Mouse (Mus musculus): ENCODE results near the gene Bcap29. TPM values are rescaled to one million over a fixed set of nuclear protein-coding genes. Genes with fewer than 3 reads are reported as not detected.

Gene Bcap29
- polyA plus RNA-seq, 1 experiment, result 9.3 TPM

- no peak overlapping the region for H3K4me3 ChIP-seq
- H3ac ChIP-seq (ENCODE audit: control insufficient read depth, insufficient read length), result no peak overlapping the region
- H3K79me2 ChIP-seq (ENCODE audit: control insufficient read depth, insufficient read depth), result no peaks in the 10 kb centered on the region
- H3K4me2 ChIP-seq (ENCODE audit: low read depth), result no peak overlapping the region
- TF ChIP-seq TCF12 (IDR thresholded peaks at IDR 0.05; ENCODE audit: insufficient read depth, poor library complexity, severe bottlenecking), result no peak
- no peak for TF ChIP-seq E2F4 (IDR thresholded peaks at IDR 0.05; ENCODE audit: insufficient read depth)
- no peak for TF ChIP-seq TCF3 (IDR thresholded peaks at IDR 0.05; ENCODE audit: insufficient read length, low read depth)
- no peak for TF ChIP-seq MYOD1 (IDR thresholded peaks at IDR 0.05; ENCODE audit: control insufficient read depth in 1 of 3, insufficient read length in 2 of 3, low read depth in 2 of 3)
- no peak for TF ChIP-seq REST (IDR thresholded peaks at IDR 0.05; ENCODE audit: insufficient read depth, insufficient read length)
- no peak for TF ChIP-seq POLR2A (IDR thresholded peaks at IDR 0.05; ENCODE audit: insufficient read length, low read depth)
- no peak for TF ChIP-seq POLR2AphosphoS2 (IDR thresholded peaks at IDR 0.05; ENCODE audit: insufficient read length, low read depth)
- TF ChIP-seq MYOG (IDR thresholded peaks at IDR 0.05; ENCODE audit: control insufficient read depth in 1 of 3, insufficient read depth in 1 of 3, insufficient read length in 2 of 3, low read depth in 2 of 3), result no peak
- no peak for TF ChIP-seq USF1 (IDR thresholded peaks at IDR 0.05; ENCODE audit: low read depth)
- TF ChIP-seq MAX (IDR thresholded peaks at IDR 0.05; ENCODE audit: low read depth), result no peak
- no peak for TF ChIP-seq SRF (IDR thresholded peaks at IDR 0.05; ENCODE audit: control insufficient read depth, insufficient read length, low read depth)
- no peak for TF ChIP-seq CEBPB (IDR thresholded peaks at IDR 0.05; ENCODE audit: insufficient read depth, poor library complexity, severe bottlenecking)
- no peaks in the 10 kb centered on the region for H3K27me3 ChIP-seq (ENCODE audit: control insufficient read depth, insufficient read depth, insufficient read length)
- no peaks in the 10 kb centered on the region for H3K36me3 ChIP-seq (ENCODE audit: control insufficient read depth, insufficient read depth)
Measured at GRCm38 (mm10) chr12:31583726-31584125, 50.7 kb downstream of the Bcap29 start.

- H3K4me3 ChIP-seq, result no peak overlapping the region
- no peaks in the 10 kb centered on the region for H3K27me3 ChIP-seq (ENCODE audit: control insufficient read depth, insufficient read depth, insufficient read length)
- H3ac ChIP-seq (ENCODE audit: control insufficient read depth, insufficient read length), result no peak overlapping the region
- no peaks in the 10 kb centered on the region for H3K36me3 ChIP-seq (ENCODE audit: control insufficient read depth, insufficient read depth)
- no peak overlapping the region for H3K4me2 ChIP-seq (ENCODE audit: low read depth)
- TF ChIP-seq MAX (IDR thresholded peaks at IDR 0.05; ENCODE audit: low read depth), result no peak
- TF ChIP-seq POLR2AphosphoS2 (IDR thresholded peaks at IDR 0.05; ENCODE audit: insufficient read length, low read depth), result no peak
- no peak for TF ChIP-seq CEBPB (IDR thresholded peaks at IDR 0.05; ENCODE audit: insufficient read depth, poor library complexity, severe bottlenecking)
- TF ChIP-seq TCF12 (IDR thresholded peaks at IDR 0.05; ENCODE audit: insufficient read depth, poor library complexity, severe bottlenecking), result no peak
- TF ChIP-seq SRF (IDR thresholded peaks at IDR 0.05; ENCODE audit: control insufficient read depth, insufficient read length, low read depth), result no peak
- TF ChIP-seq REST (IDR thresholded peaks at IDR 0.05; ENCODE audit: insufficient read depth, insufficient read length), result no peak
- no peaks in the 10 kb centered on the region for H3K79me2 ChIP-seq (ENCODE audit: control insufficient read depth, insufficient read depth)
Measured at GRCm38 (mm10) chr12:31582081-31582480, 52.4 kb downstream of the Bcap29 start.

GRCm38 (mm10) chr12:31581319-31581810, 53.1 kb downstream of the Bcap29 start:
- H3K36me3 ChIP-seq (ENCODE audit: control insufficient read depth, insufficient read depth), result no peaks in the 10 kb centered on the region
- no peak overlapping the region for H3K4me2 ChIP-seq (ENCODE audit: low read depth)
- H3K27me3 ChIP-seq (ENCODE audit: control insufficient read depth, insufficient read depth, insufficient read length), result no peaks in the 10 kb centered on the region
- no peaks in the 10 kb centered on the region for H3K79me2 ChIP-seq (ENCODE audit: control insufficient read depth, insufficient read depth)
- no peak overlapping the region for H3K4me3 ChIP-seq
- TF ChIP-seq POLR2A (IDR thresholded peaks at IDR 0.05; ENCODE audit: insufficient read length, low read depth), result no peak
- no peak for TF ChIP-seq CEBPB (IDR thresholded peaks at IDR 0.05; ENCODE audit: insufficient read depth, poor library complexity, severe bottlenecking)
- no peak for TF ChIP-seq MAX (IDR thresholded peaks at IDR 0.05; ENCODE audit: low read depth)
- no peak for TF ChIP-seq POLR2AphosphoS2 (IDR thresholded peaks at IDR 0.05; ENCODE audit: insufficient read length, low read depth)
- no peak for TF ChIP-seq MYOG (IDR thresholded peaks at IDR 0.05; ENCODE audit: control insufficient read depth in 1 of 3, insufficient read depth in 1 of 3, insufficient read length in 2 of 3, low read depth in 2 of 3)
- TF ChIP-seq E2F4 (IDR thresholded peaks at IDR 0.05; ENCODE audit: insufficient read depth), result no peak
- no peak for TF ChIP-seq USF1 (IDR thresholded peaks at IDR 0.05; ENCODE audit: low read depth)
- no peak overlapping the region for H3ac ChIP-seq (ENCODE audit: control insufficient read depth, insufficient read length)

- no peaks in the 10 kb centered on the region for H3K27me3 ChIP-seq (ENCODE audit: control insufficient read depth, insufficient read depth, insufficient read length)
- no peaks in the 10 kb centered on the region for H3K79me2 ChIP-seq (ENCODE audit: control insufficient read depth, insufficient read depth)
- H3K4me2 ChIP-seq (ENCODE audit: low read depth), result no peak overlapping the region
- no peak overlapping the region for H3ac ChIP-seq (ENCODE audit: control insufficient read depth, insufficient read length)
- no peak overlapping the region for H3K4me3 ChIP-seq
- no peaks in the 10 kb centered on the region for H3K36me3 ChIP-seq (ENCODE audit: control insufficient read depth, insufficient read depth)
- TF ChIP-seq MYOD1 (IDR thresholded peaks at IDR 0.05; ENCODE audit: control insufficient read depth in 1 of 3, insufficient read length in 2 of 3, low read depth in 2 of 3) (no peak), MYOG (IDR thresholded peaks at IDR 0.05; ENCODE audit: control insufficient read depth in 1 of 3, insufficient read depth in 1 of 3, insufficient read length in 2 of 3, low read depth in 2 of 3) (no peak), TCF3 (IDR thresholded peaks at IDR 0.05; ENCODE audit: insufficient read length, low read depth) (no peak), POLR2A (IDR thresholded peaks at IDR 0.05; ENCODE audit: insufficient read length, low read depth) (no peak), E2F4 (IDR thresholded peaks at IDR 0.05; ENCODE audit: insufficient read depth) (no peak), CEBPB (IDR thresholded peaks at IDR 0.05; ENCODE audit: insufficient read depth, poor library complexity, severe bottlenecking) (no peak), SRF (IDR thresholded peaks at IDR 0.05; ENCODE audit: control insufficient read depth, insufficient read length, low read depth) (no peak), USF1 (IDR thresholded peaks at IDR 0.05; ENCODE audit: low read depth) (no peak), POLR2AphosphoS2 (IDR thresholded peaks at IDR 0.05; ENCODE audit: insufficient read length, low read depth) (no peak), REST (IDR thresholded peaks at IDR 0.05; ENCODE audit: insufficient read depth, insufficient read length) (no peak), MAX (IDR thresholded peaks at IDR 0.05; ENCODE audit: low read depth) (no peak), TCF12 (IDR thresholded peaks at IDR 0.05; ENCODE audit: insufficient read depth, poor library complexity, severe bottlenecking) (no peak)
Measured at GRCm38 (mm10) chr12:31580634-31581318, 53.7 kb downstream of the Bcap29 start.

All from myocyte (in vitro differentiated cells).